Mouse (Mus musculus): Measurements from ENCODE around the gene Eci2. TPM values are rescaled to one million over a fixed set of nuclear protein-coding genes. Genes with fewer than 3 reads are reported as not detected.
"Not testable (repeated sequence)": the region's sequence is repeated elsewhere in the genome, so short reads cannot be mapped to it uniquely, and the experiment has no call there.

Gene Eci2
- polyA plus RNA-seq, 1 experiment: not detected

- no peak overlapping the region for H3K4me3 ChIP-seq (ENCODE audit: insufficient read depth, low read depth, low read length)
- no peak for TF ChIP-seq CTCF (IDR thresholded peaks at IDR 0.05; ENCODE audit: insufficient read depth, low read depth, low read length)
- TF ChIP-seq POLR2A (IDR thresholded peaks at IDR 0.05; ENCODE audit: insufficient read depth, low read depth, low read length): no peak
- WGBS: 89% methylated on average over 4 of the region's 4 CpGs
These were observed 70.0 kb downstream of the Eci2 start for GRCm38 (mm10) chr13:34956901-34957300.

GRCm38 (mm10) chr13:34951437-34951836 is 75.5 kb downstream of the Eci2 start:
- H3K4me3 ChIP-seq (ENCODE audit: insufficient read depth, low read depth, low read length); H3K27ac ChIP-seq (ENCODE audit: insufficient read depth, low read depth, low read length); H3K4me1 ChIP-seq (ENCODE audit: control insufficient read depth, insufficient read depth, low read length): not testable (repeated sequence)
- 93% methylated on average over 2 of the region's 2 CpGs for WGBS

More at GRCm38 (mm10) chr13:34956901-34957300, 70.0 kb downstream of the Eci2 start:
- Histone ChIP-seq H3K27ac (ENCODE audit: insufficient read depth, low read depth, low read length) (no peak overlapping the region), H3K4me1 (ENCODE audit: control insufficient read depth, insufficient read depth, low read length) (no peaks in the 10 kb centered on the region)

GRCm38 (mm10) chr13:34942370-34942769 is 84.5 kb downstream of the Eci2 start:
- no peak overlapping the region for H3K27ac ChIP-seq (ENCODE audit: insufficient read depth, low read depth, low read length)
- H3K4me1 ChIP-seq (ENCODE audit: control insufficient read depth, insufficient read depth, low read length): no peaks in the 10 kb centered on the region
- TF ChIP-seq POLR2A (IDR thresholded peaks at IDR 0.05; ENCODE audit: insufficient read depth, low read depth, low read length): no peak
- TF ChIP-seq CTCF (IDR thresholded peaks at IDR 0.05; ENCODE audit: insufficient read depth, low read depth, low read length): no peak
- no peak overlapping the region for H3K4me3 ChIP-seq (ENCODE audit: insufficient read depth, low read depth, low read length)

GRCm38 (mm10) chr13:34934931-34935644 is 91.8 kb downstream of the Eci2 start:
- TF ChIP-seq POLR2A (IDR thresholded peaks at IDR 0.05; ENCODE audit: insufficient read depth, low read depth, low read length) (no peak), CTCF (IDR thresholded peaks at IDR 0.05; ENCODE audit: insufficient read depth, low read depth, low read length) (no peak)
- WGBS: 64% methylated on average over 10 of the region's 10 CpGs
- Histone ChIP-seq H3K27ac (ENCODE audit: insufficient read depth, low read depth, low read length) (no peak overlapping the region), H3K4me3 (ENCODE audit: insufficient read depth, low read depth, low read length) (no peak overlapping the region), H3K4me1 (ENCODE audit: control insufficient read depth, insufficient read depth, low read length) (no peaks in the 10 kb centered on the region)

Other genes with a start within 250 kb of the Eci2 start
- gene Prpf4b, start 151.8 kb downstream of the Eci2 start, polyA plus RNA-seq (2012; ENCODE audit: insufficient read depth, insufficient read length, low replicate concordance, missing spikeins): 121 and 158 TPM in 2 replicates
- not detected in 2 replicates for gene Fam217a, start 102.8 kb downstream of the Eci2 start, polyA plus RNA-seq (2012; ENCODE audit: insufficient read depth, insufficient read length, low replicate concordance, missing spikeins)
- not detected in 2 replicates for gene 4933417A18Rik, start 102.7 kb downstream of the Eci2 start, polyA plus RNA-seq (2012; ENCODE audit: insufficient read depth, insufficient read length, low replicate concordance, missing spikeins)
- gene Eci3, start 63.3 kb downstream of the Eci2 start, polyA plus RNA-seq (2012; ENCODE audit: insufficient read depth, insufficient read length, low replicate concordance, missing spikeins): not detected in 2 replicates

Measured in olfactory bulb, adult 2 months (tissue).